Mouse (Mus musculus) CH12.LX (cell line): ENCODE measurements around the gene Col4a2.

Source experiments
- CTCF ChIP-seq, 2 experiments: IDR thresholded peaks in 1 of 2; conservative IDR thresholded peaks in 1 of 2; 2 replicates each; pipeline ENCODE4 v1.5.1; 2011 to 2012; ENCODE audit warnings: low read depth in 2 of 2, low read length in 2 of 2, improper control_type of control experiment in 1 of 2, inconsistent platforms in 1 of 2, mild to moderate bottlenecking in 1 of 2, moderate library complexity in 1 of 2
- ELF1 ChIP-seq: IDR thresholded peaks from 2 replicates; pipeline ENCODE4 v1.6.1; 2014; ENCODE audit warnings: low read depth, mild to moderate bottlenecking, inconsistent platforms, low read length, improper control_type of control experiment
- EP300 ChIP-seq: IDR thresholded peaks from 2 replicates; pipeline ENCODE4 v1.6.1; 2011; ENCODE audit warnings: low read length, improper control_type of control experiment
- HCFC1 ChIP-seq: IDR thresholded peaks from 2 replicates; pipeline ENCODE4 v1.6.1; 2012; ENCODE audit warnings: low read depth, mild to moderate bottlenecking, inconsistent platforms, low read length, improper control_type of control experiment
- MAX ChIP-seq: IDR thresholded peaks from 2 replicates; pipeline ENCODE4 v1.6.1; 2011; ENCODE audit warnings: low read length, improper control_type of control experiment
- POLR2A ChIP-seq: IDR thresholded peaks from 2 replicates; pipeline ENCODE4 v1.6.1; 2011; ENCODE audit warnings: low read depth, mild to moderate bottlenecking, improper control_type of control experiment, low read length
- RCOR1 ChIP-seq: conservative IDR thresholded peaks from 2 replicates; pipeline ENCODE4 v1.6.1; 2012; ENCODE audit warnings: low read depth, mild to moderate bottlenecking, inconsistent platforms, low read length, improper control_type of control experiment
- SMC3 ChIP-seq: IDR thresholded peaks from 2 replicates; pipeline ENCODE4 v1.6.1; 2011; ENCODE audit warnings: low read depth, low read length, improper control_type of control experiment
- TBP ChIP-seq: conservative IDR thresholded peaks from 2 replicates; pipeline ENCODE4 v1.6.1; 2011; ENCODE audit warnings: low read depth, low read length, improper control_type of control experiment
- ZC3H11A ChIP-seq: IDR thresholded peaks from 2 replicates; pipeline ENCODE4 v1.6.1; 2012; ENCODE audit warnings: low read depth, mild to moderate bottlenecking, inconsistent platforms, low read length, improper control_type of control experiment

DNA sequence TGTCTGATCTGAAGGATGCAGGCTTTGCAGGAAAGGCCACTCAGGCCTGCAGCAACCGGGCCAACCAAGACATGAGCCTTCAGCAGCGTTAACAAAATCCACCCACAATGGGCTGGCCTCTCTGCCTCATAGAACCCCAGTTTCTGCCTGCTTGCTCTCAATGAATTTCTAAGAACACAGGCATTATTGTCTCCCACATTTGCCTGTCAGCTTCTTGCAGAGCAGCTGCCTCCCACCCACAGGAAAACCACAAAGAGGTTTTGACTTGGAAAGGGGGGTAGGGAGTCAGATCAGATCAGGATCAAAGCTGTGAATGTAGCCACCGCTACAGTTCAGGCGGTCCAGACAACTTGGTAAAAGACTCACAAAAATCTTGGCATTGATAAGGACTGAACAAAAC, 140.4 kb downstream of the Col4a2 start:
- TF ChIP-seq ELF1, result no peak
- no peak for TF ChIP-seq MAX
- TF ChIP-seq POLR2A, result no peak
- no peak for TF ChIP-seq CTCF (conservative IDR thresholded peaks at IDR 0.05 in 1 of 2, IDR thresholded peaks at IDR 0.05 in 1 of 2; ENCODE audit: low read depth in 2 of 2, low read length in 2 of 2)
- TF ChIP-seq HCFC1, result no peak
- no peak for TF ChIP-seq TBP
- no peak for TF ChIP-seq SMC3
- no peak for TF ChIP-seq EP300
- TF ChIP-seq RCOR1, result no peak; the same call in 1 of the 2 replicates
- no peak for TF ChIP-seq ZC3H11A
